Mouse (Mus musculus): ENCODE results near the gene Bdkrb1. TPM values are rescaled to one million over a fixed set of nuclear protein-coding genes. Genes with fewer than 3 reads are reported as not detected.

Gene Bdkrb1
- polyA plus RNA-seq, 1 experiment from 2014 or later, result not detected

DNA sequence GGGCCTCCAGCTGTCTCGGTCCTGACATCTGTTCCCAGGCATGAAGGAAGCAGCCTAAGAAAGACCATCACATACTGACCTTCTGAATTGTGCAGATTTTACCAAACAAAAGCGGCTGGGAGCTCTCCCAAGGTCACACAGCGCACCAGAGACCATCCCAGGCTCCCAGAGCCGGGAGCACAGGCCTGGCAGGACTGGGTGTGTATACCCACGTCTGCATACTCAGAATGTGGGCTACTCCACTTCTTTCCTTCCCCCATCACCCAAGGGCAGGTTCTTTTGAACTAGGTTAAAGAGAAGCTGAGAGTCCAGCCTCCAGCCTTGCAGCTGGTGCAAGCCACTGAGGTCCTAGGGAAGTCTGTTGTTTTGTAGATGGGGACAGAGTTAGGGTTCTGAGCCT, 3.8 kb upstream of the Bdkrb1 start:
- 67% methylated on average over 5 of the region's 5 CpGs for WGBS
- no peak overlapping the region for H3K9ac ChIP-seq
- no peak for ATAC-seq (replicated peaks; ENCODE audit: insufficient number of reproducible peaks, insufficient read depth, low FRiP score, low read depth)
- no peak overlapping the region for H3K4me2 ChIP-seq
- H3K4me3 ChIP-seq, result no peak overlapping the region
- H3K27ac ChIP-seq, result no peak overlapping the region
- peaks cover 11% of the 10 kb centered on the region; the same call in 1 of the 2 replicates for H3K4me1 ChIP-seq (replicated peaks)
- H3K36me3 ChIP-seq, result no peaks in the 10 kb centered on the region
- H3K27me3 ChIP-seq, result no peaks in the 10 kb centered on the region
- H3K9me3 ChIP-seq (replicated peaks), result no peaks in the 10 kb centered on the region

DNA sequence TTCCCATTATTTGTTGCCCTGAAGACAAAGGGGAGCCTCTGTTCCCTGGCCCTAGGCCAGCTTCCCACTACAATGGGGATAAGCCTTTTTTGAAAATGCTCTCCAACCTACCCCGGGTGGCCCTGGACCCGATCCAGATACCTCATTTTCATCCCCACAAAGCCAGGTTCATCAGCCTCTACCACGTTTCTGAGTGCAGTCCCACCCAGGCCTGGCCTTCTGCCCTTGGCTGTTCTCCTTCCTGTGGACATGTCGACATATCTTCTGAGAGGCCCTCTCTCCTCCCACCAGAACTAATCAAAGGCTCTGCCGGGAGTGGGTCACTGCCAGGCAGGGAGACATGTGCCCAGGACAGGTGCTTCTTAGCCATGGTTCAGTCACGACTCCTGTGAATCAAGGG, 1.3 kb upstream of the Bdkrb1 start:
- ATAC-seq (replicated peaks; ENCODE audit: insufficient number of reproducible peaks, insufficient read depth, low FRiP score, low read depth), result no peak

DNA sequence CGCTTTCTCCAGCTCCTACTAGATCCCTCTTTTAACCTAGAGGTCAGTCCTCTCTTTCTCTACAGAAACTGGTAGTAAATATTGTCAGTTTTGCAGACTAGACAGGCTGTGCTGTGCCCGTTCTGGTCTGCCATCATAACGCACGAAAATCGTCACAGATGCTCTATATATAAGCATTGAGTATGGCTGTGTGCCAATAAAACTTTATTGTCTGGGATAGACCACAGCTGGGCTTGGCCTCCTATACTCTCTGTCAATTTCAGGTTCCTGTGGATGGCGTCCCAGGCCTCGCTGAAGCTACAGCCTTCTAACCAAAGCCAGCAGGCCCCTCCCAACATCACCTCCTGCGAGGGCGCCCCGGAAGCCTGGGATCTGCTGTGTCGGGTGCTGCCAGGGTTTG, 1.0 kb downstream of the Bdkrb1 start:
- H3K4me1 ChIP-seq (replicated peaks), result peaks cover 6% of the 10 kb centered on the region; the same call in 1 of the 2 replicates
- no peak for ATAC-seq (replicated peaks; ENCODE audit: insufficient number of reproducible peaks, insufficient read depth, low FRiP score, low read depth)
- H3K4me2 ChIP-seq, result no peak overlapping the region
- no peak overlapping the region for H3K27ac ChIP-seq
- peaks cover 3% of the 10 kb centered on the region; the same call in 1 of the 2 replicates for H3K27me3 ChIP-seq
- 85% methylated on average over 11 of the region's 11 CpGs for WGBS
- no peak overlapping the region for H3K4me3 ChIP-seq
- H3K9ac ChIP-seq, result no peak overlapping the region
- no peaks in the 10 kb centered on the region for H3K9me3 ChIP-seq (replicated peaks)
- no peaks in the 10 kb centered on the region for H3K36me3 ChIP-seq

More for the DNA sequence above, 1.3 kb upstream of the Bdkrb1 start:
- Histone ChIP-seq H3K36me3 (no peaks in the 10 kb centered on the region), H3K27ac (no peak overlapping the region), H3K4me2 (no peak overlapping the region), H3K27me3 (peaks cover 3% of the 10 kb centered on the region; the same call in 1 of the 2 replicates), H3K9ac (no peak overlapping the region), H3K4me1 (replicated peaks) (peaks cover 6% of the 10 kb centered on the region; the same call in 1 of the 2 replicates), H3K4me3 (no peak overlapping the region), H3K9me3 (replicated peaks) (no peaks in the 10 kb centered on the region)
- WGBS, result 34% methylated on average over 6 of the region's 6 CpGs

DNA sequence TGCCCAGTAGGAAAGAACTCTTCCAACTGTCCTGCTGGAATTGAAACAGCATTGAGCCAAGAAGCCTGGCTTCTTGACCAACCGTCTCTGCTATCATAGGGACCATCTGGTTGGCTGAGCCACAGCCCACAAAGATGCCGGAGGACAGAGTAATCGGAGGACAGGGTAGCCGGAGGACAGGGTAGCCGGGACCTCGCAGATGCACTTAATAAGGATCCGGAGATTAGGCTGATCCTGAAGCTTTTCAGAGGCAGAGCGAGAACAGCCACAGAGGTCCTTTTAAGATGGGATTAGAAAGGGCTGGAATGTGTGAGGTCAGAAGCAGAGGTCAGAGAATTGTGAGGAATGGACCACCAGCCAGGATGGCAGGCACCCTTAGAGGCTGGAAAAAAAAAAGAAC, 2.3 kb downstream of the Bdkrb1 start:
- Histone ChIP-seq H3K4me2 (no peak overlapping the region), H3K27me3 (peaks cover 3% of the 10 kb centered on the region; the same call in 1 of the 2 replicates), H3K9ac (no peak overlapping the region), H3K9me3 (replicated peaks) (no peaks in the 10 kb centered on the region), H3K4me1 (replicated peaks) (peaks cover 6% of the 10 kb centered on the region; the same call in 1 of the 2 replicates), H3K36me3 (no peaks in the 10 kb centered on the region), H3K4me3 (no peak overlapping the region), H3K27ac (no peak overlapping the region)
- WGBS, result 39% methylated on average over 8 of the region's 8 CpGs
- ATAC-seq (replicated peaks; ENCODE audit: insufficient number of reproducible peaks, insufficient read depth, low FRiP score, low read depth), result no peak

DNA sequence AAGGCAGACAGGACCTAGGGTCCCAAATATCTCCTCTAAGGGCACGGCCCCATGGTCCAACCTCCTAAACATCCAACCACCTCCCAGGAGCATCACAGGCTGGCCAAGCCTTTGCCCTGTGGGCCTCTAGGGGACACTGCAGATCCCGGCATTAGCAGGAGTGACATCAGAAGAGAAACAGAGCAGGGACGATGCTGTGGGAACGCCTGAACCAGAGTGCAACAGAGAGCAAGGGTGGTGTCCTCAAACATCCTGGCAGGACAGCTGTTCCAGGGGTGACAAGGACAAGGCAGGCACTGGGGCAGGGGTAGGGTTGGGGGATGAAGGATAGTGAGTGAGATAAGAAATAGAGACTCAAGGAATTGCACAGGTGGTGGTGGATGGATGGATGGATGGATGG, 4.0 kb downstream of the Bdkrb1 start:
- H3K4me1 ChIP-seq (replicated peaks), result peaks cover 3% of the 10 kb centered on the region; the same call in 1 of the 2 replicates
- ATAC-seq (replicated peaks; ENCODE audit: insufficient number of reproducible peaks, insufficient read depth, low FRiP score, low read depth), result no peak
- no peak overlapping the region for H3K4me3 ChIP-seq
- no peak overlapping the region for H3K4me2 ChIP-seq
- WGBS, result 50% methylated on average over 4 of the region's 4 CpGs
- H3K9ac ChIP-seq, result no peak overlapping the region
- H3K27ac ChIP-seq, result no peak overlapping the region
- H3K36me3 ChIP-seq, result no peaks in the 10 kb centered on the region
- H3K27me3 ChIP-seq, result peaks cover 3% of the 10 kb centered on the region; the same call in 1 of the 2 replicates
- H3K9me3 ChIP-seq (replicated peaks), result no peaks in the 10 kb centered on the region

DNA sequence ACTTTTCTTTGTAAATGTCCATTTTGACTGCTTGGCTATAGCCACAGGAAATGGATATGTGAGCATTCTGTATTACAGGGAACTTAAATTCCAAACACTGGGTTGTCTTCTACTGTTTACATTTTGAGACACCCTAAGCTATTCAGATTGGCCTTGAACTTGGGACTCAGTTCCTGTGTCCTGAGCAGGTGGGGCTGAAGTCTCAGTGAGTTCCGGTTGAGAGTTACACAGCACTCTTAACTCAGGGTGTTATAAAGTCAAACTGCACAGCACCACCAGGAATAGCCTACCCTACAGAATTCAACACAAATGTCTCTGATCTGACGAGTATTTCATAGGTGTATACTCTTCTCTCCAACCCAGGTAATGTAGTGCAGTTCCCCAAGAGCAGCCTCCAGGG, 8.2 kb downstream of the Bdkrb1 start:
- WGBS, result 94% methylated on average over 2 of the region's 2 CpGs

DNA sequence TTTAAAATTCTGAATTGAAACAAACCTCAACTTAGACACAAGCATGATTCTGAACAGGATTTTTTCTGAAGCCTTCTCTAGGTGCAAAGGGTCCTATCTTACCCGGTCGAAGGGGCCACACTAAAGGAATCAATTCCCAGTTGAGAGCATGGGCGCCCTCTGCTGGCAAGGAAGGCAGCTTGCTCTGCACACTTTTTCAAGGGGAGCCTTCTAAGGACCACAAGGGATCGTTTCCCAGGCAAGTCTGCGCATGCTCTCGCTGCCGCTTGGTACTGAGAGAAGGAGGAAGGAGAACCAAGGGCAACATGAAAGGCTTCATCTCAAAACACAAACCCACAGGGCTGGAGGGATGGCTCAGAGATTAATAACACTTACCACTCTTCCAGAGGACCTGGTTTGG, 8.9 kb downstream of the Bdkrb1 start:
- Histone ChIP-seq H3K36me3 (peaks cover 14% of the 10 kb centered on the region; the same call in 1 of the 2 replicates), H3K9me3 (replicated peaks) (no peaks in the 10 kb centered on the region)
- WGBS, result 16% methylated on average over 7 of the region's 7 CpGs

More for the DNA sequence above, 8.2 kb downstream of the Bdkrb1 start:
- H3K27ac ChIP-seq, result no peak overlapping the region
- ATAC-seq (replicated peaks; ENCODE audit: insufficient number of reproducible peaks, insufficient read depth, low FRiP score, low read depth), result no peak
- H3K4me2 ChIP-seq, result no peak overlapping the region
- H3K9me3 ChIP-seq (replicated peaks), result no peaks in the 10 kb centered on the region
- H3K9ac ChIP-seq, result no peak overlapping the region
- H3K27me3 ChIP-seq, result no peaks in the 10 kb centered on the region
- peaks cover 7% of the 10 kb centered on the region; the same call in 1 of the 2 replicates for H3K36me3 ChIP-seq
- no peak overlapping the region for H3K4me3 ChIP-seq
- H3K4me1 ChIP-seq (replicated peaks), result peaks cover 5% of the 10 kb centered on the region

DNA sequence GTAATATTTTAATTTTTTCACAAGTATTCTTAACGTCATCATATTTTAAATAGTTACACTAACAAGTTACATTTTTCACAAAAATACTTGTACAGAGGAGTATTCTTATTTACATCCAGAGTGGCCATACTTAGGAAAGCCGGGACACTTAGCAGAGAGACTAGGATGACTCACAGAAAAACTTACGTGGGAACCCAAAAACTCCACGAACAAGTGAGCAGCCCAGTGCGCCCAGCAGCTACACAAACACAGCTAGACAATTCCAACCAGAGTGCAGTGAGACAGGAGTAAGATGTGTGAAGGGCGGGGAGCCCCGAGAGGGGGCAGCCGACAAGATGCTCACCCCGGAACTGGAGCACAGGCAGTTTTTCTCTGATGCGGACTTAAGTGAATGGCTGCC, 10.7 kb downstream of the Bdkrb1 start:
- ATAC-seq (replicated peaks; ENCODE audit: insufficient number of reproducible peaks, insufficient read depth, low FRiP score, low read depth), result no peak
- 89% methylated on average over 10 of the region's 10 CpGs for WGBS
- Histone ChIP-seq H3K27ac (no peak overlapping the region), H3K27me3 (no peaks in the 10 kb centered on the region), H3K36me3 (peaks cover 32% of the 10 kb centered on the region), H3K4me1 (replicated peaks) (peaks cover 5% of the 10 kb centered on the region), H3K4me2 (no peak overlapping the region), H3K9me3 (replicated peaks) (no peaks in the 10 kb centered on the region), H3K9ac (no peak overlapping the region), H3K4me3 (no peak overlapping the region)

More for the DNA sequence above, 8.9 kb downstream of the Bdkrb1 start:
- H3K27me3 ChIP-seq, result no peaks in the 10 kb centered on the region
- H3K27ac ChIP-seq, result no peak overlapping the region
- peaks cover 5% of the 10 kb centered on the region for H3K4me1 ChIP-seq (replicated peaks)
- H3K4me2 ChIP-seq, result no peak overlapping the region
- no peak overlapping the region for H3K9ac ChIP-seq
- no peak for ATAC-seq (replicated peaks; ENCODE audit: insufficient number of reproducible peaks, insufficient read depth, low FRiP score, low read depth)
- H3K4me3 ChIP-seq, result no peak overlapping the region

DNA sequence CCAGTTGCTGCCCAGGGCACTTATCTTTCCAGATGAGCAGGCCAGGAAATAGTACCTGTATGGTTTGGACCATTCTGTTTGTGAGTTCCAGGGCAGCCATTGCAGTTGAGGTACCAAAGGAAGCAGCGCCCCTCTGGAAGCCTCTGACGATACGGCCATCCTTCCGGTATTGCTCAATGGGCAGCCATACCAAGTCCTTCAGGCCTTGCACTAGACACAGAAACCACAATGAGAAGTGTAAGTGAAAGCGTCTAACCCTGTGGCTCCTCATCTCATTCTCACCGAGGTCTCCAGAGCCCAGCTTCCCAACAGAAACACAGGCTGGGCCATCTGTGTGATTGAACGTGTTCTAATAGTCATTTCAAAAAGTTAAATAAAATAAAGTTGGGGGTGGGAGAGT, 19.2 kb downstream of the Bdkrb1 start:
- Histone ChIP-seq H3K9ac (no peak overlapping the region), H3K27me3 (no peaks in the 10 kb centered on the region), H3K9me3 (replicated peaks) (no peaks in the 10 kb centered on the region), H3K27ac (no peak overlapping the region), H3K36me3 (peaks cover 79% of the 10 kb centered on the region), H3K4me3 (no peak overlapping the region), H3K4me2 (no peak overlapping the region), H3K4me1 (replicated peaks) (no peaks in the 10 kb centered on the region)
- WGBS, result 93% methylated on average over 7 of the region's 7 CpGs
- no peak for ATAC-seq (replicated peaks; ENCODE audit: insufficient number of reproducible peaks, insufficient read depth, low FRiP score, low read depth)

DNA sequence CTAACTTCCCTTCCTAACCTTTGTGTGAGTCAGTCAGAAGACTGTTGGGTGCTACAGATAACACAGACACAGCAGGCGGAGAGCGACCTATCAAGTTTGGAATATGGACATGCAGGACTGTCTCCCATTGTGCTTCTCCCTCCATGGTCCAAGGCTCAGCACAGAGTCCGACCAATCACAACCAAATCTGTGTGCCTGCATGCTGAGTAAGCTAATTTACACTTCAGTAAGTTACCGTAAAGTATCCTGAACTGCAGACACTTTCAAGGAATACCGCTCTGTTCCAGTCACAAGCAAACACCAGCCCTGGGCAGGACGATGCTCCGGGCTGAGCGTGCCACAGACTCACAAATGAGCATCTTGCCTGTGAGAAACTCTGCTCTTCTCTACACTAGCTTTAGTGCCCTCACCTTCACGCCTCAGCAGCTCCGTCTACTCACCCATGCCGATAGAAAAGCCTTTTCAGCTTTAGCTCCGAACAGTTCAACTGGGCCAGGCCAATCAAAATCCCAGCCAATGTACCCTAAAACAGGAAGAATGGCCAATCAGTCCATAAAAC, 20.2 kb downstream of the Bdkrb1 start:
- 89% methylated on average over 12 of the region's 12 CpGs for WGBS
- Histone ChIP-seq H3K27me3 (no peaks in the 10 kb centered on the region), H3K9ac (no peak overlapping the region), H3K9me3 (replicated peaks) (no peaks in the 10 kb centered on the region), H3K27ac (no peak overlapping the region), H3K36me3 (peaks cover 77% of the 10 kb centered on the region), H3K4me2 (no peak overlapping the region), H3K4me1 (replicated peaks) (no peaks in the 10 kb centered on the region), H3K4me3 (no peak overlapping the region)
- no peak for ATAC-seq (replicated peaks; ENCODE audit: insufficient number of reproducible peaks, insufficient read depth, low FRiP score, low read depth)

DNA sequence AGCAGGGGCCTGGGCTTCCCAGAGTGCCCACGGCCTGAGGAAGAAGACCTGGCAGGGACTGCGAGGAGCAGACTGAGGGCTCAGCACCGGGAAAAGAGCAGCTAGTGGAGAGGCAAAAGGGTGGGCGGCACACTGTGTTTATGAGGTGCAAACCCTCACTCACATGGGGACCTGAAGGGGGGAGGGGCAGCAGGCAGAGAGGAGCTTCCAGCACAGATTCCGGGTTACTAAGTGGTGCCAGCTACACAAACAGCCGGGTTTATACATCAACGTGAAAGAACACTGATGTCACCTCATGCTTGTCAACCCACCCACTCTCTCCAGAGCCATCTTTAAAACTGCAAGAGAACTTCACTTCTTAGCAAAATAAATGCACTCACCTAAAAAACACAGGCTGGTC, 22.9 kb downstream of the Bdkrb1 start:
- H3K36me3 ChIP-seq, result peaks cover 62% of the 10 kb centered on the region
- H3K27ac ChIP-seq, result no peak overlapping the region
- no peaks in the 10 kb centered on the region for H3K9me3 ChIP-seq (replicated peaks)
- no peak overlapping the region for H3K9ac ChIP-seq
- WGBS, result 61% methylated on average over 7 of the region's 7 CpGs
- ATAC-seq (replicated peaks; ENCODE audit: insufficient number of reproducible peaks, insufficient read depth, low FRiP score, low read depth), result no peak
- no peak overlapping the region for H3K4me2 ChIP-seq
- no peaks in the 10 kb centered on the region for H3K27me3 ChIP-seq
- H3K4me1 ChIP-seq (replicated peaks), result no peaks in the 10 kb centered on the region
- no peak overlapping the region for H3K4me3 ChIP-seq

DNA sequence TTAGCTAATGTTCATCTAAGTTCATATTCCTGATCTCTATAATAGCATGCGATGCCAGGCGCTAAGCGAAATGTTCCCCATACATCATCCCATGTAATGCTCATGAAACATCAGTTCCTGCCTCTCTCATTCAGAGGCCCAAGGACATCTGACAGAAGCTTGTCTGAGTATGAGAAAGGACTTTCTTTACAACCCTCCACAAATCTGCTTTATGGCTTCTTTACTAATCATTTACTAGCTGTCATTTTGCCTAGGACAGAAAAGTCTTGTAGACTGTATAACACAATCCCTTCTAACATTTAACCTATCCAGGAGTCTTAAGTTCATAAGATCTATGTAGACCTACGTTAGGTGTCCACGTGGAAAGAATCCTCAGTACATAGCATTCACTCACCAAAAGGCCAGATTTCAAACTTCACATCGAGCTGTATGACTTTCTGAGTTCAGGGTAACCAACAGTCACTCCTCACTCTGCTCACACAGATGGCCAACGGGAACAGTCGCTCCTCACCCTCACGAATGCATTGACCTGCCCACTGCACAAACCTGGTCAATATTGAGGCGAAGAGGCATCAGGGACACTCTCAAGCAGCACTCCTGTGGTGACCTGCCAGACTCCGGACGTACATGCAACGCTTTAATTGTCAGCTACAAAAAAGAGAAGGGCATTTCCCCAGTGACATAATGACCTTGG, 31.6 kb downstream of the Bdkrb1 start:
- H3K27me3 ChIP-seq, result no peaks in the 10 kb centered on the region
- H3K9me3 ChIP-seq (replicated peaks), result no peaks in the 10 kb centered on the region
- H3K27ac ChIP-seq, result no peak overlapping the region
- ATAC-seq (replicated peaks; ENCODE audit: insufficient number of reproducible peaks, insufficient read depth, low FRiP score, low read depth), result no peak
- H3K4me3 ChIP-seq, result no peak overlapping the region
- peaks cover 71% of the 10 kb centered on the region for H3K36me3 ChIP-seq
- H3K4me2 ChIP-seq, result no peak overlapping the region
- H3K4me1 ChIP-seq (replicated peaks), result no peaks in the 10 kb centered on the region
- 96% methylated on average over 13 of the region's 13 CpGs for WGBS
- H3K9ac ChIP-seq, result no peak overlapping the region
